Mouse (Mus musculus) thymus, postnatal 0 days (tissue): ENCODE measurements around the gene Ube2o. TPM values are rescaled to one million over a fixed set of nuclear protein-coding genes. Genes with fewer than 3 reads are reported as not detected.
"Not testable (repeated sequence)": the region's sequence is repeated elsewhere in the genome, so short reads cannot be mapped to it uniquely, and the experiment has no call there.

Source experiments
- DNase-seq: peaks from one replicate; pipeline ENCODE4 v3.0.0-alpha.2; 2015; ENCODE audit warnings: low spot score
- polyA plus RNA-seq: library from polyadenylated mRNA; unstranded; fragments of >200 nt; fragmentation: Nextera tagmentation; extraction: Ambion mirVana; gene quantifications from 2 replicates; pipeline ENCODE4 v1.2.1, GENCODE M21; 2015

Gene Ube2o
- polyA plus RNA-seq, 1 experiment from 2014 or later, result 6.8 TPM

- DNase-seq, result no peak
Observed at GRCm38 (mm10) chr11:116518482-116518881, 62.8 kb downstream of the Ube2o start.

GRCm38 (mm10) chr11:116515330-116516020 is 65.8 kb downstream of the Ube2o start:
- no peak for DNase-seq

GRCm38 (mm10) chr11:116513531-116514038 is 67.7 kb downstream of the Ube2o start:
- DNase-seq, result no peak

GRCm38 (mm10) chr11:116512987-116513386 is 68.3 kb downstream of the Ube2o start:
- no peak for DNase-seq

GRCm38 (mm10) chr11:116512154-116512553 is 69.1 kb downstream of the Ube2o start:
- DNase-seq, result no peak

GRCm38 (mm10) chr11:116511301-116511868 is 69.9 kb downstream of the Ube2o start:
- no peak for DNase-seq

GRCm38 (mm10) chr11:116508689-116509088 is 72.6 kb downstream of the Ube2o start:
- DNase-seq, result no peak

- DNase-seq, result no peak
Observed at GRCm38 (mm10) chr11:116506151-116506875, 74.9 kb downstream of the Ube2o start.

- DNase-seq, result no peak
Observed at GRCm38 (mm10) chr11:116505573-116505972, 75.7 kb downstream of the Ube2o start.

- no peak for DNase-seq
Observed at GRCm38 (mm10) chr11:116504516-116504915, 76.7 kb downstream of the Ube2o start.

GRCm38 (mm10) chr11:116501005-116501746 is 80.1 kb downstream of the Ube2o start:
- DNase-seq, result peak; percentile 30

- DNase-seq, result no peak
Observed at GRCm38 (mm10) chr11:116499018-116499417, 82.2 kb downstream of the Ube2o start.

GRCm38 (mm10) chr11:116498596-116498995 is 82.7 kb downstream of the Ube2o start:
- no peak for DNase-seq

- DNase-seq, result no peak
Observed at GRCm38 (mm10) chr11:116497313-116497712, 83.9 kb downstream of the Ube2o start.

- no peak for DNase-seq
Observed at GRCm38 (mm10) chr11:116494474-116495174, 86.6 kb downstream of the Ube2o start.

- DNase-seq, result peak; percentile 67
Observed at GRCm38 (mm10) chr11:116493795-116494252, 87.4 kb downstream of the Ube2o start, which contains the start of gene Prpsap1. Gene Prpsap1 (minus strand): TSS chr11:116494202.

GRCm38 (mm10) chr11:116493191-116493590 is 88.1 kb downstream of the Ube2o start:
- no peak for DNase-seq

GRCm38 (mm10) chr11:116492507-116492906 is 88.7 kb downstream of the Ube2o start:
- not testable (repeated sequence) for DNase-seq

- no peak for DNase-seq
Observed at GRCm38 (mm10) chr11:116491338-116491737, 89.9 kb downstream of the Ube2o start.

- DNase-seq, result peak; percentile 89
Observed at GRCm38 (mm10) chr11:116490232-116491107, 90.8 kb downstream of the Ube2o start.
